Mouse (Mus musculus): Measurements from ENCODE around the gene Gm29049. TPM values are rescaled to one million over a fixed set of nuclear protein-coding genes. Genes with fewer than 3 reads are reported as not detected.
"Not testable (repeated sequence)": the region's sequence is repeated elsewhere in the genome, so short reads cannot be mapped to it uniquely, and the experiment has no call there.

Gm29049 gene
- polyA plus RNA-seq (2014; fragmentation: Nextera tagmentation; extraction: Ambion mirVana), result not detected in 2 replicates

DNA sequence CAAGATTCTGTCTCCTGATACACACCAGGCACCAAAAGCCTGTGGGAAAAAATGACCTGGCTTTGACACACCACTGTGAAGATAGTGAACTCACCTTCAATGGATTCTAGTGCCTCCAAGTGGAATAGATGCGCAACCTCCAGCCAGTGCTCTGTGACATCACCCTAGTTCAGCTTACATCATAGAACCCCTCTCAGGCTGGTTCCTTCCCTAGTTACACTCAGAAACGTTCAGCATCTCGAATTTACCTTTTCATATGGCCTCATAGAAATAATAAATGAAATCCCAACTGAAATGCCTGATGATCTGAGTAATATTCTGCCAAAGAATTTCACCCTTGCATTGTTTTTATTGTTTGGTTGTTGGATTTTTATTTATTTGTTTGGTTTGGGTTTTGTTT lies at the start of gene Gm29049:
Gm29049 (minus strand) TSS at position 101 of the 400 bp plus-strand sequence.
- not testable (repeated sequence) for H3K4me2 ChIP-seq; H3K9me3 ChIP-seq (ENCODE audit: control insufficient read depth, low read length); H3K4me3 ChIP-seq (ENCODE audit: low read depth, low read length); H3K4me1 ChIP-seq (replicated peaks; ENCODE audit: control insufficient read depth, insufficient read depth, low read length); H3K9ac ChIP-seq (ENCODE audit: low read depth, low read length); H3K27me3 ChIP-seq (replicated peaks; ENCODE audit: control insufficient read depth, insufficient read depth, low read length); H3K36me3 ChIP-seq (ENCODE audit: control insufficient read depth, insufficient read depth, low read length); H3K27ac ChIP-seq (ENCODE audit: low read depth, low read length); DNase-seq (ENCODE audit: low spot score); ATAC-seq (replicated peaks; ENCODE audit: low FRiP score)
- WGBS, result no CpG with 5 or more reads among the region's 3 CpGs

Other genes starting within 250 kb of the Gm29049 start
- gene Gm20825, start 74.3 kb upstream of the Gm29049 start, polyA plus RNA-seq (2014; fragmentation: Nextera tagmentation; extraction: Ambion mirVana), result not detected in 2 replicates

Data from liver, embryonic 11.5 days (tissue).